Mouse (Mus musculus) testis, postnatal 10 days (tissue): ENCODE results near the gene Rab3il1.
A peak's percentile ranks its signal among the peaks of the same experiment; 100 is the strongest.

ENCODE experiments used
- DNase-seq: peaks from one replicate; pipeline ENCODE4 v3.0.0; 2021; ENCODE audit warnings: low spot score

Rab3il1 gene

DNA sequence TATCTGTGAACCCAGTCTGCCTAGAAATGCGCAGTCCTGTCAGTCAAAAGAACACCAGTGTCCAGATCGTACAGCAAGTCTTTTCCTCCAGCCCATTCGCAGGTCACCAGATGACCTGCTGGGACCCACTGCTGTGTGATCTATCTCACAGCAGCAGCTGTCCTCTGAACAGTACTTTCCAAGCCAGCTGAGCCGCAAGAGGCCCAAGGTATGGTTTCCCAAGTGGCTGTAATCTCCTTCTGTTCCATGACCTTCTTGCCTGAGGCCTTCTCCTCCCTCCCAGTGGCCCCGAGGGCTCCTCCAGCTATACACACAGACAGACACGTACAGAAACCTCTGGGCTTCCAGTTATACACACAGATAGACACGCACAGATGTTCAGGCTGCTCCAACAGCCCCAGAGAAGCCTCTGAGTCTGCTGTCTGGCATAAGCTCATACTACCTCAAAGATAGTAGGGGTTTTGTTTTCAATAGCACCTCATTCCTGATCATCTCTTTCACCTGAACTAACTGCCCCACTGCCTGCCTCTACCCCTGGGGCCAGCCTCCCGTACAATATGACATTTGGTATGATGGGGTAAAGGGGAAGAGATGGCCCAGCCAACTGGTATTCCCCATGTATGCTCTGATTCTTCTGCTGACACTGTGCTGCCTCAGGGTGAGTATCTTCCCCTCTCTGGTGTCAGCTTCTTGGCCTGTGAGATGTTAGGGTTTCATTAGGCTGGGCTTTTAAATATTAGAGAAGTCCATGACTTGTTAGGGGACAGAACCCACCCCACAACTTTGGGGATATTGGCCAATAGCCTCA, 59.5 kb downstream of the Rab3il1 start:
- DNase-seq: no peak

DNA sequence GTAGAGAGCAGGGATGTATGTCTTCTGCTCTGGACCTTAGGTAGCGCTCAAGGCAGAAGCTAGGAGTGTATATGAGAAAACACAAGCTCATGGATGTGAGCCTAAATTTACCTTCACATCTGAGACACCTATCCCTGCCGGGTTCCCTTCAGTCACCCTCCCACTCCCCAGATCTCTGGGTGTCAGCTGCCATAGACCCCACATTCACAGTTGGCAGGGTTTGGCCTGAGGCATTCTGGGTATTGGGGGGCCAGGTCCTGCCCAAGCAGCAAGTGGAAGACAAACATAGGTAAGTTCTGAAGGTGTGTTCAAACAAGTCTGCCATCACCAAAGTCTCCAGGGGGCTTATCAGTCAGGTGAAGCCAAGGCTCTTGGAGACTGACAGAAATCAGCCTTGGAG, 60.2 kb downstream of the Rab3il1 start:
- DNase-seq: no peak

DNA sequence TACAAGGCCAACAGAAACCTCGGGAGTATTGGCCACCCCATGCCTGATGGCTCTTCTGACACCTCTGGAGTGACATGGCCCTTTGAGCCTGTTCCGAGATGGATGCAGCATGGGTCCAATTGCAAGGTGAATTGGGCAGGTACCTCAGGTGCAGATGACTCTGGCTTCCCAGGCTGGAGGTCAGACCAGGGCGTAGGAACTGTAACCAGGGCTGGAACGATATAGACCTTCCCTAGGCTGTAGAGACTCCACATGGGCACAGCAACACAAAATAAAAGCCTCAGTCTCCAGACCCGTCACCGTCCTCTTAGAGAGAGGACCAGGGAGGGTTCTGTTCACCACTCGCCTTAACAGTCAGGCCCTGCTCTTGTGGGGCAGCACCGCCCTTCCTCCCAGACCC, 60.8 kb downstream of the Rab3il1 start:
- DNase-seq: no peak

DNA sequence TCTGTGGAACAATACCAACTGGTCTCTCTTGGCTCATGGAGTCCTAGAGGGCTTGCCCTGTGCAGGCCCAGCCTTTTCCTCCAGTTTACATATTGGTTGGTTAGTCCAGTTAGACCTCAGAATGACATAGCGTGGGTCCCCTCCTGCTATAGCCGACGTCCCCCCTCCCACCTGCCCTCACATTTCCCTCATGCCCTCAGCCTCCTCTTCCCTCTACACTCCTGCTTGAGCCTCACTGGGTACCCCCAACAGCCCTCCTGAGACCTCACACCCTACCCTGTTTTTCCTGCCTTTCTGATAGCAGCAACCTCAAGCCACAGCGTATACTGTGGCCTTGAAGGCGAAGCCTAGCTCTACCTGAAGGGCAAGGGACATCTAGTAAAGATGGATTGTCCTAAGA, 61.4 kb downstream of the Rab3il1 start:
- DNase-seq: no peak

DNA sequence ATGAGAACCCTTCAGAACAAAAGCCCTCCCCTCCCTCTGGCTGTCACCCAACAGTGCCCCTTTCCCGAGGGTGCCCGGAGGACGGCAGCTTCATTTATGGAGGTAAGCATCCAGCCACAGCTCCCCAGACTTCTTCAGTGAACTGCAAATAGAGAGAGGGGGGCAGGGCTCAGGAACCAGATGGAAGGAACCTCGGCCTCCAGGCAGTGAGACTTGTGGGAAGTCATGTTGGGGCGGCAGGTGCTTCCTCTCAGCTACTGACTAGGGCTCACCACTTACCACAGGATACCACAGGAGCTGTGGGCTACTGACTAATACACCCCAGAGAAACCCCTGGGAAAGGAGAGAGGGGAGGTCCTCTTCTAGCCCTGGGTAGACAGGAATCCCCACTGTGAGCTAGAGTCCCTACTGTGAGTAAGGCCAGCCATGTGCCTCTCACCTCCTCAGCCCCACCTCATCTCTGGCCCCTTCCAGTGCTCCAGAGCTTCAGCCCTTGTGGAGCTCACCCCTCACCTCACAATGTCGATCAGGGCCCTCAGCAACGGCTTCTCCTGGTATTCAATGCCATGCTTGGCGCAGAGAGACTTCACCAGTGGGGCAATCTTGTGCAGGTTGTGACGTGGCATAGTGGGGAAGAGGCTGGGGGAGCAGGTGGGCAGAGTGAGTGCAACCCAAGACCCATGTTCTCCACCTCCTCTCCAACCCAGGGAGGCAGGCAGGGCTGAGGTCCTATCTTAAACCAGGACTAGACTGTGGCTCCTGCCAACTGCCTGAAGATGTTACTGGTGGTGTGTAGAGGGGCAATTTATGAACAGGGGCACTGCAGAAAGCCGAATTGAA, 62.9 kb downstream of the Rab3il1 start:
- no peak for DNase-seq

DNA sequence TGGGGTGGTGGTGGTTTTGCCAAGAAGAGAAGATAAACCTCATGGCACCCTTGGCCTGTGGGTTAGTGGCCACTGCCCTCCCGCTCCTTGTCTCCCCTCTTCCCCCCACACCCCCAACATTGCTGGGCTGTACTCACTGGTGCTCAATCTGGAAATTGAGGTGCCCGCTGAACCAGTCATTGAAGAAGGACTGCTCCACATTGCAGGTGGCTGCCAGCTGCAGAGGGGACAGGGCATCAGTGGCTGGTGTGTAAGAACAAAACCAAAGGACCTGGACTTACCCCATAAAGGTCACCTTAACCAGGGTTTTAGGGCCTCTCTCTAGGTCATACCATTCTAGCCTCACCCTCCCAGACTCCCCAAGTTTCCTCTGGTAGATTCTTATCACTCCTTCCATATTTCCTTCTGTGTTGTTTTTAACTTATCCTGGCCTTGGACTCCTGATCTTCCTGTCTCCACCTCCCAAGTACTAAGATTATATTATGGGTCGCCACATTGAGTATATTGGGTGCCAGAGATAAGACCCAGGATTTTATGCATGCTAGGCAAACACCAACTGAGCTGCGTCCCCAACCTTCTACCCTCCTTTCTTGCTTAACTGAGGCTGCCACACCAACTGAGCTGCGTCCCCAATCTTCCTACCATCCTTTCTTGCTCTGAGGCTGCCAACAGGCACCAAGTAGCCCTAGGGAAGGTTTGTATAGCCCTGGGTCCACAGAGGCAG, 64.2 kb downstream of the Rab3il1 start:
- no peak for DNase-seq

DNA sequence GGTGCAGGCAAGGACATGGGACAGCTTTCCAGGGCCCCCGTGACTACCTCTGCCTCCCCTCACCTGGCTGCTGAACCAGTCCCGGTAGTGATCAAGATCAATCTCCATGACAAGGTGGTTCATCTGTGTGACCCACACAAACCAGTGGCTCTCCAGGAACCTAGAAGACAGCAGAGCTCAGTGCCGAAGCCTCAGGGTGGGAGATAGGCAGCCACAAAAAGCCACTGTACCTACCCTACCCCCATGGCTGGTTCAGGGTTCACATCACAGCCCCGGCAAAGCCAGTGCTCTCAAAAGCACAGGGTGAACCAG, 64.7 kb downstream of the Rab3il1 start:
- DNase-seq: no peak

DNA sequence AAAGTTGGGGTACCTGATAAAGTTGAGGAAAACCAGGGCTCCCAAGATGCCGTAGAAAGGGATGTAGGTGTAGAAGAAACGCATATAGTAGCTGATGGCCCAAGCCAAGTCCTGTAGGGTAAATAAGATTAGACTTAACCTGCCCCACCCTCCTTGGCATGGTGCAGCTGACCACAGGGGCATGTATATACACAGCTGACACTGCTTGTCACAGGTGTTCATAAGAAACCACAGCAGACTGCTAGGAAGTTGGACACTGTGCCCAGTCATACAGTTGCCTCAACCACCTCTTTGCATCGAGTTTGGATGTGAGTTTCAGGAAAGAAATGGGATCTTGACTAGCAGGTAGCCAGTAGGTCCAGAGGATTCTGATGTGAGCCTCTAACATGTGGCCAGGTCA, 65.0 kb downstream of the Rab3il1 start:
- DNase-seq: no peak

DNA sequence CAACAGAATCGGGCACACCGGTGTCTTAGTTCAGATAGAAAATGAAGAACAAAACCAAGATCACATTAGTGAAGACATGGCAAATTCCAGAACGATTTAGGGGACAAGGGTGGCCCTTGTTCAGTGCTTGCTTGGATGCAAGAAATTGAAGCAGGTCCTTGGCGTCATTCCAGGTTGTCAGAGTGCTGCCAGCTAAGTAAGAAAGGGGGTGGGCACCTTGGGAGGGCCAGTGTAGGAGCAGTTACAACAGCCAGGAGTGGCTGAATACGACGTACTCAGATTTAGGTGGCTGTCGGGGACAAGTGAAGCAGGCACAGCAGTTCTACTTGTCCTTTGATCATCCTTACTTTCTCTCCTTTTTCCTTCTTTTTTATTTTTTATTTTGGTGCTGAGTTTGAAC, 66.2 kb downstream of the Rab3il1 start:
- no peak for DNase-seq

DNA sequence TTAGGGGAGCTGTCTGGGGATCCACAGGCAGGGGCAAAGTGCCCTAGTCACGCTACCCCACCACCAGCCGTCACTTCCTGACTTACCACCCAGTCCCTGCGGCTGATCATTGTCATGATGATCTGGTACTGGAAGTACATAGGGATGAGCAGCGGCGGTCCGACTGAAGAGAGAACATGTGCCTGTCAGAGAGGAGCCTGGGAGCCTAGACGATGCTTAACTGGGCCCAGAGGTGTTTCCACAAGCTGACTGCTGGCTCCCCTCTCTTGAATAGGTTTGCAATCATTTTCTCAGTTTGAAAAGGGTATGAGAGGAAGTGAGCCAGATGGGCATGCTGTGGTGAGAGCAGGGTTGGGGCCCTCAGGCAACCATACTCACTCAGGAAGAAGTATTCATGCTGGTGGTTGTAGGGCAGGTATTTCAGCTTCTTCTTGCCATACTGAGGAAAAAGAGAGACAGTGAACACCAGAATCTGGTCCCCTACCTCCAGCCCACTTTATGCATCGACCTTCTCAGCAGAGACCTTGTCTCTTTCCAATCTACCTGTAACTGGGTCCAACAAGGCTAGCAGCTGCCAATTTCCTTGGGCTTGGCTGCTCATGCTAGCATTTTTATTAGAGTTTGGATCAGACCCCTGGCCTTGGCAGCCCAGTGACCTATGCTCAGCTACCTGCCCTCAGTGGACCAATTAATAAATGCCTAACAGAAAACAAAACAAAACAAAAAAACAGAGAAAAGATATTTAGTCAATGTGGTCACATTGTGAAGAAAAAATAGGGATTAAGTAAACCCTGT, 68.9 kb downstream of the Rab3il1 start:
- no peak for DNase-seq

DNA sequence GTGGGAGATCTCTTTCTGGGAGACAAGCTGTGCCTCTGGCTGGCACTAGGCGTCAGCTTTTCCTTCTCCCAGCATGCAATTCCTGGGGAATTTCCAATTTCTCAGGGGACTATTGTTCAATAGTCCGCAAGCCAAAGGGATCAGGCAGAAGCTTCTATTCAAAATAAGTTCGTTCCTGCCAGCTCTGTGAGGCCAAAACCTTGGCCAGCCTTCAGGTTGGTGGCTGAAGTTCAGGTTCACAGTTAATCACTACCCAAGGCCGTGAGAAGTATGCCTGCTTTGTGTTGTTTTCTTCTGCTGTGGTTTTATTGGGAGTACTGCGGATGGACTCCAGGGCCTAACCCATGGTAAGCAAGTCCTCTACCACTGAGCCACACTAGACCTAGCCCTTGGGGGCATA, 69.7 kb downstream of the Rab3il1 start:
- DNase-seq: no peak

DNA sequence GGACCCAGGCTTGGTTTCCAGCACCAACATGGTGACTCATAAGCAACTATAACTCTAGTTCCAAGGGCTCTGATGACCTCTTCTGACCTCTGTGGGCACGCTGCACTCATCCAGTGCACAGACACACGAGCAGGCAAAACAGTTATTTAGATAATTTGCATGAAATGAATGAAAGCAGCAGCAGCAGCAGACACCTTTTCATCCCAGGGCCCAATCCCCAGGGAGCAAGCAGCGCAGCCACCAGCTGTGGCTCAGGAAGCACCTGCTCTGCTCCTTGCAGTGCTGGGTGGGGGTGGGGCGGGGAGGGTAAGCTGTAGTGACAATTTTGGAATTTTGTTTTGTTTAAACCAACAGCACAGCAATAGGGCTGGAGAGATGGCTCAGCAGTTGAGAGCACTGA, 70.4 kb downstream of the Rab3il1 start:
- no peak for DNase-seq

DNA sequence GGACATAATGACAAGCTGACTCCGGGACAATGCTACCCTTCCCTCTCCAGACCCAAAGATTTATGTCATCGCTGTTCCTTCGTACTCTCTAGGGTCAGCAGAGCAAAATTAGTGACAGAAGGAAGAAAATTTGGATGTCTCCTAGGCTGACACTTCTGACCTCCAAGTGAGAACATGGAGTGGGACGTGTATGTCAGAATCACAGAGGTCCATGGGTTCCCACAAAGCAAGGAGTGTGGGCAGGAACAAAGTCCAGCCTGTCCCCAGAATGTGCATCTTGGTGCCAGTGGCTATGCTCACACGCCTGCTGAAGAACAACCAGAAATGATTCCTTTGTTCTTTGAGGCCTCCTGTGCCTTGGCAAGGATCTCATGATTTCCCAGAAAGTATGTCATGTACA, 71.7 kb downstream of the Rab3il1 start:
- no peak for DNase-seq

DNA sequence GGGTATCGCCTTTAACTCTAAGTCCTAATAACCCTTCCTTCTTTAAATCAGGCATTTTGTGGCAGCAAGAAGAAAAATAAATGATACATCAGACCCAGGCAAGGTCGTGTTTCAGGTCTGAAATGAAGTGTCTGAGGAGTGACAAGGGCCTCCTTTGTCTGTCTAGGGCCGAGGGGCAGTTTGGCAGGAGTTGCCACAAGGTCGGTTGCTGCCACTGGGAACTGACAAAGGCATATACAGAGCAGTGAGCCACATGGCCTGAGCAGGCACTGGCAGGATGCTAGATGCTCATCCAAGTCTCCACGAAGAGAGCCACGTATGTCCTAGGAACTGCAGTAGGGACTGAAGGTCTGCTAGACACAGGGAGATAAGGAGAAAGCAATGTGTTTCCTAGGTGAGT, 76.9 kb downstream of the Rab3il1 start:
- no peak for DNase-seq

DNA sequence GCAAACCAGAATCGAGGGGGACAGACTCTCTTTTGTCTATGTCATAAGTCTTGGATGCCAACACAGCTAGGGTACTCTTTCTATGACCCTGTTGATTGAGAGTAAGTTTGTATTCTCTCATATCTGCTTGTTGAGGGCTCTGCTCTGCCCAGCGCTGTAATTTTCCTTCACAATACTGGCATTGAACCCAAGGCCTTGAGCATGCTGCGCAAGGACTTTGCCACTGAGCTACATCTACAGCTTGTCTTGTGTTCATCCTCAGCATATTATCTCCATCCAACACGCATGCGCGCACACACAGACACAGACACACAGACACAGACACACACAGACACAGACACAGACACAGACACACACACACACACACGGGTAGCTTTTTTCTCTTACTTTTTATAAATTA, 78.9 kb downstream of the Rab3il1 start:
- DNase-seq: no peak

DNA sequence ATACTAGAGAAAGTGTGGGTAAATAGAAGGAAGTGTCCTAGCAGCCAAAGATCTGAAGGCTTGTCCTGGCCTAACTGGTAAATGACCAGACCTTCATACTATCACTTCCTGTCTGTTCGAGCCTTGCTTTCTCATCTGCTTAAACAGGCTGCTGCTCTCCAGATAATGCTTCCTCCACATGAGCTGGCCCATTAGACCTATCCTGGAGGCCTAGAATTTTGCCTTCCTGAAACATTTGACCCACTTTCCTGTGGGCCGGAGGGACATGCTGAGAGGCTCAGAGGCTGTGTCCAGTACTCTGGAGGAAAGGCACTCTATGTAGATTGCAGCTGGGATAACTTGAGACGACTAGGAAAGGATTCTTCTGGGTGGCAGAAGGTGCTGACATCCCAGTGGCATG, 80.6 kb downstream of the Rab3il1 start:
- DNase-seq: no peak

DNA sequence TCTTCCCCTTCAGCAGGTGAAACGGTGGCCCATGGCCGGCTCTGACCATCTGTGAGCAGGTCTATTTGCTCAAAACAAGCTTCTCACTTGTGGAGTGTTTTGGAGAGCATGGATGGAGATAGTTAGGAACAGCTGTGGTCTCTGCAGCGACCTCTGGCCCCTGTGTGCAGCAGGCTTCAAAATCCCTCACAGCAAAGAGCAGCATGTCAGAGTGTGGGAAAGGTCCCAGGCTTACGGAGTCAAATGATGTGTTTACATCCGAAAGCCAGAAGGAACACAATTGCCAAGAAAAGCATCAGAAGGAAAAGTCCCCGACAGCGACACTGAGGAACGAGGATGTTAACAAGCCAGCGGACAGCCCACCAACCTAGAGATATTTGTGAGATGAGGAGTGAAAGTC, 84.0 kb downstream of the Rab3il1 start:
- no peak for DNase-seq

DNA sequence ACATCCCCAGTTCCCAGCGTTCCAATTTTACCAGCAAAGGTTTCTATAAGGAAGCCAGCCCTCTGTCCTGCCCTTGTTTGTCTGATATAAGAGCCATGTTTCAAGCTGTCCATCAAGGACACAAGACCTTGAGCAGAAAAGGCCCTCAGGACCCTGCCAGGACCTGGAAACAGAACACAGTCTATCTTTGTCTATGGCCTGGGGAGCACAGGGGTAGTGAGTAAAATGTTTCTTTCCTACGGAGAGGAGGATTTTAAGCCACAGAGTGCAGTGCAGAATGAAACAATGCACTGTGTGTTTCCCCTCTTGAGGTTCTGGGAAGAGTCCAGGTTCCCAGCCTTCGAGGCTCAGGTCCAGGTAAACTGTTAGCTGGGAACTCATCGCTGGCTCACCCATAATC, 85.5 kb downstream of the Rab3il1 start:
- DNase-seq: peak; percentile 51
